Mouse (Mus musculus) neural tube, embryonic 14.5 days (tissue): ENCODE data around the gene Alpk1. TPM values are rescaled to one million over a fixed set of nuclear protein-coding genes. Genes with fewer than 3 reads are reported as not detected.
A peak's percentile ranks its signal among the peaks of the same experiment; 100 is the strongest.

ENCODE experiments used
- ATAC-seq: fragments of 200-750 bp; cut with Nextera tagmentation; 2 replicates; pipeline ENCODE4 v1.8.0; 2017; ENCODE audit warnings: low read depth, mild to moderate bottlenecking, moderate TSS enrichment, moderate library complexity
- H3K27ac ChIP-seq: fragments of 300-500 bp; sonication (generic); 2 replicates; pipeline ENCODE4 v1.5.1; 2014; ENCODE audit warnings: low read depth, mild to moderate bottlenecking, control low read depth, low read length, moderate library complexity, mixed read lengths
- H3K27me3 ChIP-seq: fragments of 300-500 bp; sonication (generic); 2 replicates; pipeline ENCODE4 v1.6.1; 2014; ENCODE audit warnings: low read length; ENCODE audit not compliant: control insufficient read depth, insufficient read depth
- H3K36me3 ChIP-seq: fragments of 300-500 bp; sonication (generic); 2 replicates; pipeline ENCODE4 v1.6.1; 2014; ENCODE audit warnings: low read length, mixed read lengths; ENCODE audit not compliant: control insufficient read depth, insufficient read depth
- H3K4me1 ChIP-seq: fragments of 300-500 bp; sonication (generic); 2 replicates; pipeline ENCODE4 v1.6.1; 2014; ENCODE audit warnings: low read length; ENCODE audit not compliant: control insufficient read depth, insufficient read depth
- H3K4me2 ChIP-seq: fragments of 300-500 bp; sonication (generic); 2 replicates; pipeline ENCODE4 v1.6.1; 2014; ENCODE audit warnings: mild to moderate bottlenecking, low read depth, low read length, control low read depth
- H3K4me3 ChIP-seq: fragments of 300-500 bp; sonication (generic); 2 replicates; pipeline ENCODE4 v1.5.1; 2014; ENCODE audit warnings: low read depth, low read length, control low read depth, mixed read lengths
- H3K9ac ChIP-seq: fragments of 300-500 bp; sonication (generic); replicated peaks from 2 replicates; pipeline ENCODE4 v1.6.1; 2014; ENCODE audit warnings: low read depth, mild to moderate bottlenecking, control low read depth, low read length, mixed read lengths
- H3K9me3 ChIP-seq: fragments of 300-500 bp; sonication (generic); 2 replicates; pipeline ENCODE4 v1.6.1; 2016; ENCODE audit warnings: low read length; ENCODE audit not compliant: control insufficient read depth
- WGBS: fragments of 180-500 bp; shearing (Covaris S2); extraction: QIAGEN DNeasy Blood & Tissue Kit; methylation state at CpG from one replicate; pipeline ENCODE4 v1.1.7; 2014; 5-methylcytosine and 5-hydroxymethylcytosine counted together
- polyA plus RNA-seq: library from polyadenylated mRNA; unstranded; fragments of >200 nt; fragmentation: Nextera tagmentation; extraction: Ambion mirVana; gene quantifications from 2 replicates; pipeline ENCODE4 v1.2.1, GENCODE M21; 2014

Gene Alpk1
- polyA plus RNA-seq, 1 experiment from 2014 or later, result 0.31 TPM

GRCm38 (mm10) chr3:127758806-127759205 lies 21.5 kb downstream of the Alpk1 start:
- no peak for ATAC-seq
- no peak overlapping the region for H3K4me3 ChIP-seq
- no peak overlapping the region for H3K27ac ChIP-seq
- WGBS, result 17% methylated on average over 4 of the region's 4 CpGs
- H3K4me1 ChIP-seq, result no peaks in the 10 kb centered on the region
- H3K9me3 ChIP-seq, result no peaks in the 10 kb centered on the region
- H3K4me2 ChIP-seq, result no peak overlapping the region
- H3K9ac ChIP-seq, result no peak overlapping the region
- H3K36me3 ChIP-seq, result no peaks in the 10 kb centered on the region
- H3K27me3 ChIP-seq, result peaks cover 16% of the 10 kb centered on the region

GRCm38 (mm10) chr3:127757886-127758301 lies 22.4 kb downstream of the Alpk1 start:
- no peak overlapping the region for H3K9ac ChIP-seq
- no peak overlapping the region for H3K4me3 ChIP-seq
- ATAC-seq, result no peak
- peaks cover 16% of the 10 kb centered on the region for H3K27me3 ChIP-seq
- no peak overlapping the region for H3K4me2 ChIP-seq
- no peak overlapping the region for H3K27ac ChIP-seq
- no peaks in the 10 kb centered on the region for H3K4me1 ChIP-seq
- no peaks in the 10 kb centered on the region for H3K9me3 ChIP-seq
- no peaks in the 10 kb centered on the region for H3K36me3 ChIP-seq

GRCm38 (mm10) chr3:127756458-127756857 lies 23.9 kb downstream of the Alpk1 start:
- no peaks in the 10 kb centered on the region for H3K9me3 ChIP-seq
- 88% methylated on average over 6 of the region's 6 CpGs for WGBS

GRCm38 (mm10) chr3:127749981-127750562 lies 30.3 kb downstream of the Alpk1 start:
- H3K4me1 ChIP-seq, result peaks cover 12% of the 10 kb centered on the region
- no peak overlapping the region for H3K27ac ChIP-seq
- no peak overlapping the region for H3K4me3 ChIP-seq
- H3K36me3 ChIP-seq, result no peaks in the 10 kb centered on the region
- 0 out of 2 replicates have a peak, but pooled peaks have one; percentile 39 for ATAC-seq
- no peaks in the 10 kb centered on the region for H3K9me3 ChIP-seq
- peak overlapping the region; percentile 35 for H3K4me2 ChIP-seq
- H3K9ac ChIP-seq, result no peak overlapping the region
- H3K27me3 ChIP-seq, result peaks cover 10% of the 10 kb centered on the region; the same call in 1 of the 2 replicates
- WGBS, result 7% methylated on average over 12 of the region's 12 CpGs

More at GRCm38 (mm10) chr3:127756458-127756857, 23.9 kb downstream of the Alpk1 start:
- Histone ChIP-seq H3K36me3 (no peaks in the 10 kb centered on the region), H3K27me3 (peaks cover 16% of the 10 kb centered on the region), H3K27ac (no peak overlapping the region), H3K9ac (no peak overlapping the region), H3K4me3 (no peak overlapping the region), H3K4me2 (no peak overlapping the region), H3K4me1 (no peaks in the 10 kb centered on the region)
- ATAC-seq, result no peak

GRCm38 (mm10) chr3:127749266-127749665 lies 31.1 kb downstream of the Alpk1 start:
- H3K27ac ChIP-seq, result no peak overlapping the region
- no peaks in the 10 kb centered on the region for H3K9me3 ChIP-seq
- no peaks in the 10 kb centered on the region for H3K36me3 ChIP-seq
- no peak overlapping the region for H3K9ac ChIP-seq
- peaks cover 6% of the 10 kb centered on the region; the same call in 1 of the 2 replicates for H3K27me3 ChIP-seq
- peak overlapping the region; percentile 41 for H3K4me2 ChIP-seq
- peak overlapping the region; percentile 3; the same call in 1 of the 2 replicates for H3K4me3 ChIP-seq
- WGBS, result 3% methylated on average over 9 of the region's 9 CpGs
- peaks cover 12% of the 10 kb centered on the region for H3K4me1 ChIP-seq
- ATAC-seq, result peak; percentile 41; the same call in 1 of the 2 replicates

- Histone ChIP-seq H3K4me1 (peaks cover 12% of the 10 kb centered on the region), H3K36me3 (no peaks in the 10 kb centered on the region), H3K9ac (no peak overlapping the region), H3K4me2 (no peak overlapping the region; the same call in 1 of the 2 replicates), H3K27me3 (peaks cover 6% of the 10 kb centered on the region; the same call in 1 of the 2 replicates), H3K4me3 (no peak overlapping the region), H3K27ac (no peak overlapping the region), H3K9me3 (no peaks in the 10 kb centered on the region)
- no peak for ATAC-seq
- WGBS, result 24% methylated on average over 4 of the region's 4 CpGs
Measured at GRCm38 (mm10) chr3:127748644-127749043, 31.7 kb downstream of the Alpk1 start.

- Histone ChIP-seq H3K27me3 (peaks cover 6% of the 10 kb centered on the region; the same call in 1 of the 2 replicates), H3K4me2 (no peak overlapping the region), H3K9ac (no peak overlapping the region), H3K9me3 (no peaks in the 10 kb centered on the region), H3K4me1 (peaks cover 12% of the 10 kb centered on the region), H3K36me3 (no peaks in the 10 kb centered on the region), H3K4me3 (no peak overlapping the region), H3K27ac (no peak overlapping the region)
- WGBS, result 10% methylated on average over 16 of the region's 16 CpGs
- ATAC-seq, result no peak; the same call in 1 of the 2 replicates
Measured at GRCm38 (mm10) chr3:127745911-127746640, 34.3 kb downstream of the Alpk1 start.

GRCm38 (mm10) chr3:127745504-127745903 lies 34.8 kb downstream of the Alpk1 start:
- H3K36me3 ChIP-seq, result no peaks in the 10 kb centered on the region
- H3K4me3 ChIP-seq, result no peak overlapping the region
- H3K27ac ChIP-seq, result no peak overlapping the region
- no peak for ATAC-seq
- peaks cover 12% of the 10 kb centered on the region for H3K4me1 ChIP-seq
- no peak overlapping the region for H3K4me2 ChIP-seq
- no peak overlapping the region for H3K9ac ChIP-seq
- WGBS, result 5% methylated on average over 6 of the region's 6 CpGs
- H3K27me3 ChIP-seq, result peaks cover 4% of the 10 kb centered on the region; the same call in 1 of the 2 replicates
- H3K9me3 ChIP-seq, result no peaks in the 10 kb centered on the region
